Mouse (Mus musculus) limb, embryonic 13.5 days (tissue): ENCODE data around the gene Fgf15. TPM values are rescaled to one million over a fixed set of nuclear protein-coding genes. Genes with fewer than 3 reads are reported as not detected.
"Not testable (repeated sequence)": the region's sequence is repeated elsewhere in the genome, so short reads cannot be mapped to it uniquely, and the experiment has no call there.

Experiments used
- ATAC-seq: fragments of 200-750 bp; cut with Nextera tagmentation; 2 replicates; pipeline ENCODE4 v1.8.0; 2017; ENCODE audit warnings: low read depth, moderate number of reproducible peaks, moderate TSS enrichment; ENCODE audit not compliant: low FRiP score
- H3K27ac ChIP-seq: fragments of 300-500 bp; sonication (generic); 2 replicates; pipeline ENCODE4 v1.5.1; 2015; ENCODE audit warnings: inconsistent platforms, mild to moderate bottlenecking, moderate library complexity
- H3K27me3 ChIP-seq: fragments of 300-500 bp; sonication (generic); 2 replicates; pipeline ENCODE4 v1.6.1; 2015; ENCODE audit warnings: mild to moderate bottlenecking, inconsistent platforms
- H3K36me3 ChIP-seq: fragments of 300-500 bp; sonication (generic); 2 replicates; pipeline ENCODE4 v1.6.1; 2015; ENCODE audit warnings: inconsistent platforms, mild to moderate bottlenecking, moderate library complexity
- H3K4me1 ChIP-seq: fragments of 300-500 bp; sonication (generic); 2 replicates; pipeline ENCODE4 v1.6.1; 2015; ENCODE audit warnings: inconsistent platforms
- H3K4me2 ChIP-seq: fragments of 300-500 bp; sonication (generic); replicated peaks from 2 replicates; pipeline ENCODE4 v1.6.1; 2015; ENCODE audit warnings: inconsistent platforms, mild to moderate bottlenecking, moderate library complexity
- H3K4me3 ChIP-seq: fragments of 300-500 bp; sonication (generic); 2 replicates; pipeline ENCODE4 v1.5.1; 2015; ENCODE audit warnings: moderate library complexity, mild to moderate bottlenecking, inconsistent platforms
- H3K9ac ChIP-seq: fragments of 300-500 bp; sonication (generic); 2 replicates; pipeline ENCODE4 v1.6.1; 2015; ENCODE audit warnings: mild to moderate bottlenecking, inconsistent platforms
- H3K9me3 ChIP-seq: fragments of 300-500 bp; sonication (generic); 2 replicates; pipeline ENCODE4 v1.6.1; 2016; ENCODE audit warnings: inconsistent platforms
- WGBS: fragments of 180-500 bp; shearing (Covaris S2); methylation state at CpG from one replicate; pipeline ENCODE4 v1.1.7; 2015; 5-methylcytosine and 5-hydroxymethylcytosine counted together
- polyA plus RNA-seq: library from polyadenylated mRNA; unstranded; fragments of >200 nt; fragmentation: Nextera tagmentation; extraction: Ambion mirVana; gene quantifications from 2 replicates; pipeline ENCODE4 v1.2.1, GENCODE M21; 2015

Fgf15 gene
- polyA plus RNA-seq, 1 experiment from 2014 or later: 0.22 TPM

- 46% methylated on average over 3 of the region's 3 CpGs for WGBS
- peaks cover 12% of the 10 kb centered on the region for H3K4me1 ChIP-seq
- no peak overlapping the region for H3K4me3 ChIP-seq
- peaks cover 85% of the 10 kb centered on the region for H3K27me3 ChIP-seq
- no peak overlapping the region for H3K27ac ChIP-seq
- ATAC-seq: no peak
- H3K9me3 ChIP-seq: no peaks in the 10 kb centered on the region
- H3K9ac ChIP-seq: no peak overlapping the region
- no peaks in the 10 kb centered on the region for H3K36me3 ChIP-seq
- no peak overlapping the region for H3K4me2 ChIP-seq
Measured at GRCm38 (mm10) chr7:144864160-144864670, 32.1 kb upstream of the Fgf15 start.

DNA sequence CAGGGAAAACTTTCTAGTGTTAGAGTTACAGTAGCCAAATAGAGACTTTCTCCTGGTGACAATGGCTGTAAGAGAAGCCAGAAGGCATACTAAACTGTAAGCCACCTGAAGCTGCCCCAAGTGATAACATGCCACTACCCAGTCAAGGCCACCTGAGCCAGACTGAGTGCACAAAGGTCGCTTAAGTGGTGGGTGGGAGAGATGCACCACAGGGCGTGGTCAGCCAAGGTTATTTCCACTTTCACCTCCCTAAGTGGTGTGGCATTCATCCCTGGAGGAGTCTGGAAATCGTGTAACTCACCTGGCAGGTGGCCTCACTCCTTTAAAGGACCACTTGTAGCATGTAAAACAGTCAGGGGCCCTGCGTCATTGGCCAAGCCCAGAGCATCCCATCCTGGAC is 29.2 kb upstream of the Fgf15 start:
- H3K4me2 ChIP-seq: no peak overlapping the region
- no peaks in the 10 kb centered on the region for H3K9me3 ChIP-seq
- no peaks in the 10 kb centered on the region for H3K36me3 ChIP-seq
- peaks cover 57% of the 10 kb centered on the region for H3K27me3 ChIP-seq
- H3K9ac ChIP-seq: no peak overlapping the region
- no peak overlapping the region for H3K4me3 ChIP-seq
- no peak for ATAC-seq
- no peak overlapping the region for H3K27ac ChIP-seq
- peaks cover under 1% of the 10 kb centered on the region for H3K4me1 ChIP-seq
- 63% methylated on average over 4 of the region's 4 CpGs for WGBS

DNA sequence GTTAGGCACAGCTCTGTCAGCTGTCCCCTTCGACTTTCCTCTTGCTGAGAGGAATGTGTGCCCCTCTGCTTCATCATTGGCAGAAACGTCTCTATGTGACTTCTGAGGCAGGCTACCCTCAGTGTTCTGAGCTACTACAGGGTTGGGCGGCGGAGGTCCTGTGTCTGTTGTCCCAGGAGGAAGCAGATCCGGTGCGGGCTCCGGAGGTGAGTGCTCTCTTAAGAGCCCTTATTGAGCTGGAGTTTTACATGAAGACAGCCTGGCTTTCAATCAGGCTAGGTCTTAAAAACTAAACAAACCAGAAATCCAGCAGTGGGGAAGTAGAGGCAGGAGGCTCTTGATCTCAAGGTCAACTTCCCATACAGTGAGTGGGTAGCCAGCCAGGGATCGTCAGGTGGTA is 28.7 kb upstream of the Fgf15 start:
- H3K27me3 ChIP-seq: peaks cover 56% of the 10 kb centered on the region

DNA sequence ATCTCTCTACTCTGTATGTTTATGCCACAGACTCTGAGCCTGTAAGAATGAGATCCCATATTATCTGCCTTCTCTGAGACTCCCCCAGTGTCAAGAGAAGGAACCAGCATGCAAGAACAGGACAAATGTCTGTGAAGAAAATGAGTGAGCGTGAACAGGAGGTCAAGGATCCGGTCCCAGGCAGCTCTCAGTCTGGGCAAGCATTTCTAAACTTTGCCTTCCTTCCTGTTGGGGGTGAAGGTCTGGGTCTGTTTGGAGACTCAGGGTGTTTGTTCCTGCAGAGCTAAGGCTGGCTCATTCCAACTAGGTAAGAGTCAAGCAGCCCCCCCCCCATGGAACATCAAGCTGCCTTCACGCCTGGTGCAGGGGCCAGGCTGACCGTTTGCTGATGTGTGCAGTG is 23.9 kb upstream of the Fgf15 start:
- Histone ChIP-seq H3K9ac (no peak overlapping the region), H3K9me3 (no peaks in the 10 kb centered on the region), H3K4me3 (no peak overlapping the region), H3K27ac (no peak overlapping the region), H3K4me1 (0 out of 2 replicates have a peak, but pooled peaks cover 4% of the 10 kb centered on the region), H3K36me3 (no peaks in the 10 kb centered on the region), H3K27me3 (peaks cover 15% of the 10 kb centered on the region), H3K4me2 (no peak overlapping the region)
- ATAC-seq: no peak
- 67% methylated on average over 4 of the region's 4 CpGs for WGBS

More for the DNA sequence above, 28.7 kb upstream of the Fgf15 start:
- no peak overlapping the region for H3K4me2 ChIP-seq
- H3K4me3 ChIP-seq: no peak overlapping the region
- WGBS: 81% methylated on average over 8 of the region's 8 CpGs
- H3K27ac ChIP-seq: no peak overlapping the region
- H3K9me3 ChIP-seq: no peaks in the 10 kb centered on the region
- no peak overlapping the region for H3K9ac ChIP-seq
- H3K4me1 ChIP-seq: no peaks in the 10 kb centered on the region
- H3K36me3 ChIP-seq: no peaks in the 10 kb centered on the region
- no peak for ATAC-seq

GRCm38 (mm10) chr7:144873160-144873559 is 23.2 kb upstream of the Fgf15 start:
- H3K9me3 ChIP-seq: no peaks in the 10 kb centered on the region
- ATAC-seq: no peak
- no peak overlapping the region for H3K27ac ChIP-seq
- H3K9ac ChIP-seq: no peak overlapping the region
- H3K4me2 ChIP-seq: no peak overlapping the region
- no peak overlapping the region for H3K4me3 ChIP-seq
- peaks cover 12% of the 10 kb centered on the region; the same call in 1 of the 2 replicates for H3K27me3 ChIP-seq
- H3K4me1 ChIP-seq: 0 out of 2 replicates have a peak, but pooled peaks cover 4% of the 10 kb centered on the region
- WGBS: 76% methylated on average over 4 of the region's 4 CpGs
- H3K36me3 ChIP-seq: no peaks in the 10 kb centered on the region

DNA sequence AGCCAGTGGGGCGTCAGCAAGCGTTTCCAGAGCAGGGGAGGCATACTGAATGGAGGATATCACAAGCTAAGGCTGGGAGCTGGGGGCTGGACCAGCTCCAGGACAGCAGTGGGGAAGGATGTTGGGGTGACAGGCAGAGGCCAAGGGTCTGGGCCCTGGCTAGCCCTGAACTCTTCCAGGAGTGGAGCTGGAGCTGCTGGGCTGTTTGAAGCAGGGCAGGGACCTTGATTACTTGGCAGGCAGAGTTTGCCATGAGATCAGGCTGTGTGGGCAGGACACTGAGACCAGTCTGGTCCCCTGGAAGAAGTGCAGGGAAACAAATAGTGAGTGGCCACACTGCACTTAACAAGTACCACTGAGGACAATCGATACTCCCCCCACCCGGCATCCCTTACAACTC is 22.1 kb upstream of the Fgf15 start:
- 50% methylated on average over 4 of the region's 4 CpGs for WGBS

DNA sequence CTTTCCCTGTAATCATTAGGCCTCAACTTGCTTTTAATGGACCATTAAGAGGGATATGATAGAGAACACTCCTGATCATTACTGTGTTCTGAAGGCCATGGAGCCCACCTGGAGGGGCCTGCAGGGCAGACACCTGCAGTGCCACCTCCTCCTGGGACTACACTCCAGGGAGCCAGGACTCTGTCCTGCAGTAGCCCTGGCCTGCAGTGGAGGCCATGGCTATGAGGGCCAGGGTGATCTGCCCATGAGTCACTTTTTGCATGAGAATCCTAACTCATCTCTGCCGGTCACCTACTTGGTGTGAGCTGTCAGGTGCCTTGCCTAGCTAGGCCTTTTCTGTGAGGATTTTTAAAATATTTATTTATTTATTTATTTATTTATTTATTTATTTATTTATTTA is 17.9 kb upstream of the Fgf15 start:
- Histone ChIP-seq H3K4me1 (0 out of 2 replicates have a peak, but pooled peaks cover 10% of the 10 kb centered on the region), H3K9ac (no peak overlapping the region), H3K4me3 (no peak overlapping the region), H3K36me3 (no peaks in the 10 kb centered on the region), H3K27me3 (peaks cover 5% of the 10 kb centered on the region; the same call in 1 of the 2 replicates), H3K9me3 (no peaks in the 10 kb centered on the region), H3K4me2 (no peak overlapping the region), H3K27ac (no peak overlapping the region)
- WGBS: 93% methylated on average over 1 of the region's 1 CpGs
- ATAC-seq: no peak

More for the DNA sequence above, 22.1 kb upstream of the Fgf15 start:
- no peak overlapping the region for H3K27ac ChIP-seq
- H3K9me3 ChIP-seq: no peaks in the 10 kb centered on the region
- H3K4me3 ChIP-seq: no peak overlapping the region
- H3K27me3 ChIP-seq: peaks cover 12% of the 10 kb centered on the region; the same call in 1 of the 2 replicates
- no peak overlapping the region for H3K9ac ChIP-seq
- no peak for ATAC-seq
- no peaks in the 10 kb centered on the region for H3K36me3 ChIP-seq
- no peak overlapping the region for H3K4me2 ChIP-seq
- 0 out of 2 replicates have a peak, but pooled peaks cover 4% of the 10 kb centered on the region for H3K4me1 ChIP-seq

- WGBS: 5% methylated on average over 2 of the region's 2 CpGs
- Histone ChIP-seq H3K27me3 (peaks cover 7% of the 10 kb centered on the region), H3K4me2 (no peak overlapping the region), H3K9me3 (no peaks in the 10 kb centered on the region), H3K9ac (no peak overlapping the region), H3K4me1 (0 out of 2 replicates have a peak, but pooled peaks cover 8% of the 10 kb centered on the region), H3K27ac (no peak overlapping the region), H3K36me3 (no peaks in the 10 kb centered on the region), H3K4me3 (no peak overlapping the region)
- peak; percentile 74 for ATAC-seq
Measured at GRCm38 (mm10) chr7:144883106-144883505, 13.2 kb upstream of the Fgf15 start.

- no peaks in the 10 kb centered on the region for H3K9me3 ChIP-seq
- H3K9ac ChIP-seq: no peak overlapping the region
- H3K27me3 ChIP-seq: peaks cover 35% of the 10 kb centered on the region
- no peak for ATAC-seq
- no peak overlapping the region for H3K4me2 ChIP-seq
- H3K27ac ChIP-seq: no peak overlapping the region
- 80% methylated on average over 2 of the region's 2 CpGs for WGBS
- no peak overlapping the region for H3K4me3 ChIP-seq
- peaks cover 16% of the 10 kb centered on the region for H3K4me1 ChIP-seq
- H3K36me3 ChIP-seq: no peaks in the 10 kb centered on the region
Measured at GRCm38 (mm10) chr7:144887672-144888071, 8.7 kb upstream of the Fgf15 start.

- no peak overlapping the region for H3K9ac ChIP-seq
- H3K4me1 ChIP-seq: peaks cover 9% of the 10 kb centered on the region
- ATAC-seq: no peak
- peaks cover 41% of the 10 kb centered on the region for H3K27me3 ChIP-seq
- H3K27ac ChIP-seq: no peak overlapping the region
- H3K36me3 ChIP-seq: no peaks in the 10 kb centered on the region
- no peak overlapping the region for H3K4me3 ChIP-seq
- no peaks in the 10 kb centered on the region for H3K9me3 ChIP-seq
- no peak overlapping the region for H3K4me2 ChIP-seq
- WGBS: 8% methylated on average over 18 of the region's 18 CpGs
Measured at GRCm38 (mm10) chr7:144888564-144889299, 7.6 kb upstream of the Fgf15 start.

GRCm38 (mm10) chr7:144890661-144891060 is 5.7 kb upstream of the Fgf15 start:
- not testable (repeated sequence) for H3K36me3 ChIP-seq, H3K4me3 ChIP-seq, H3K9me3 ChIP-seq, H3K9ac ChIP-seq, H3K4me2 ChIP-seq, ATAC-seq, H3K27ac ChIP-seq
- 80% methylated on average over 1 of the region's 1 CpGs for WGBS
- Histone ChIP-seq H3K4me1 (peaks cover 21% of the 10 kb centered on the region), H3K27me3 (peaks cover 58% of the 10 kb centered on the region)

GRCm38 (mm10) chr7:144891863-144892262 is 4.5 kb upstream of the Fgf15 start:
- H3K27me3 ChIP-seq: peaks cover 70% of the 10 kb centered on the region

More at GRCm38 (mm10) chr7:144891863-144892262, 4.5 kb upstream of the Fgf15 start:
- Histone ChIP-seq H3K9me3 (no peaks in the 10 kb centered on the region), H3K27ac (no peak overlapping the region), H3K4me3 (no peak overlapping the region), H3K4me1 (peaks cover 33% of the 10 kb centered on the region), H3K4me2 (no peak overlapping the region), H3K9ac (no peak overlapping the region), H3K36me3 (no peaks in the 10 kb centered on the region)
- WGBS: 82% methylated on average over 2 of the region's 2 CpGs
- ATAC-seq: no peak
